Mouse (Mus musculus) midbrain, embryonic 10.5 days (tissue): ENCODE data around the gene 2010003K11Rik. TPM values are rescaled to one million over a fixed set of nuclear protein-coding genes. Genes with fewer than 3 reads are reported as not detected.
A peak's percentile ranks its signal among the peaks of the same experiment; 100 is the strongest.

Experiments
- DNase-seq: peaks from one replicate; pipeline ENCODE4 v3.0.0-alpha.2; 2017; ENCODE audit warnings: low spot score
- H3K27ac ChIP-seq: fragments of 300-500 bp; sonication (generic); replicated peaks from 2 replicates; pipeline ENCODE4 v1.5.1; 2016; ENCODE audit warnings: mild to moderate bottlenecking
- H3K27me3 ChIP-seq: fragments of 300-500 bp; sonication (generic); 2 replicates; pipeline ENCODE4 v1.6.1; 2016; ENCODE audit warnings: low read depth, mild to moderate bottlenecking; ENCODE audit not compliant: poor library complexity, severe bottlenecking
- H3K36me3 ChIP-seq: fragments of 300-500 bp; sonication (generic); 2 replicates; pipeline ENCODE4 v1.6.1; 2016; ENCODE audit warnings: mild to moderate bottlenecking, moderate library complexity
- H3K4me1 ChIP-seq: fragments of 300-500 bp; sonication (generic); 2 replicates; pipeline ENCODE4 v1.6.1; 2016
- H3K4me3 ChIP-seq: fragments of 300-500 bp; sonication (generic); 2 replicates; pipeline ENCODE4 v1.5.1; 2016; ENCODE audit warnings: mild to moderate bottlenecking, moderate library complexity
- H3K9me3 ChIP-seq: fragments of 300-500 bp; sonication (generic); replicated peaks from 2 replicates; pipeline ENCODE4 v1.6.1; 2016; ENCODE audit warnings: mild to moderate bottlenecking
- WGBS: fragments of 180-500 bp; shearing (Covaris S2); methylation state at CpG from one replicate; pipeline ENCODE4 v1.1.7; 2016; 5-methylcytosine and 5-hydroxymethylcytosine counted together
- polyA plus RNA-seq: library from polyadenylated mRNA; unstranded; fragments of >200 nt; fragmentation: Nextera tagmentation; extraction: Ambion mirVana; gene quantifications from 2 replicates; pipeline ENCODE4 v1.2.1, GENCODE M21; 2016

2010003K11Rik gene
- polyA plus RNA-seq, 1 experiment from 2014 or later = not detected

- 64% methylated on average over 9 of the region's 9 CpGs for WGBS
- H3K4me1 ChIP-seq = peaks cover 14% of the 10 kb centered on the region
- DNase-seq = no peak
- no peak overlapping the region for H3K27ac ChIP-seq
- no peak overlapping the region for H3K4me3 ChIP-seq
- no peaks in the 10 kb centered on the region for H3K27me3 ChIP-seq
- H3K36me3 ChIP-seq = no peaks in the 10 kb centered on the region
- H3K9me3 ChIP-seq = no peaks in the 10 kb centered on the region
Measured at GRCm38 (mm10) chr19:4492526-4493296, 5.7 kb downstream of the 2010003K11Rik start.

GRCm38 (mm10) chr19:4491080-4491695 is 7.2 kb downstream of the 2010003K11Rik start:
- DNase-seq = no peak
- Histone ChIP-seq H3K36me3 (no peaks in the 10 kb centered on the region), H3K9me3 (no peaks in the 10 kb centered on the region), H3K4me1 (peaks cover 4% of the 10 kb centered on the region; the same call in 1 of the 2 replicates), H3K27ac (no peak overlapping the region), H3K27me3 (no peaks in the 10 kb centered on the region), H3K4me3 (no peak overlapping the region)
- 75% methylated on average over 10 of the region's 10 CpGs for WGBS

- 88% methylated on average over 2 of the region's 2 CpGs for WGBS
- Histone ChIP-seq H3K9me3 (no peaks in the 10 kb centered on the region), H3K36me3 (no peaks in the 10 kb centered on the region)
Measured at GRCm38 (mm10) chr19:4487877-4488276, 10.5 kb downstream of the 2010003K11Rik start.

DNA sequence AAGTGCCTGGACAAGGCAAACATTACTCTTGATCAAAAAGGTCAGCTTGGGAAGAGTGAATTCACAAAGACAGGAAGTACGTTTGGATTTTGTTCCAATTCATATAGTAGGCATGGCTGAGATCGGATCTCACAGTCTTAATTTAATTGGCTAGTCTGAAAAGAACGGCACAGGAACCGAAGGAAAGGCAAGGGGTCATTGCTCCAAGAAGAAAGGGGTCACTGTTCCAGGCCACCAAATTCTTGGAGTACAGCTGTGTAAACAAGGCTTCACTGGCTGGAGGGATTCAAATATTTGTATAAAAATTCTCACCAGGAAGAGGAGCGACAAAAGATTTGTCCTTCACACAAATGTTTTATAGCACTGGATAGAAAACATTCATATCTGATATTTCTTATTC is 13.4 kb downstream of the 2010003K11Rik start:
- Histone ChIP-seq H3K36me3 (no peaks in the 10 kb centered on the region), H3K27ac (peak overlapping the region; percentile 17; the same call in 1 of the 2 replicates), H3K4me3 (no peak overlapping the region), H3K27me3 (no peaks in the 10 kb centered on the region), H3K9me3 (no peaks in the 10 kb centered on the region), H3K4me1 (peaks cover 7% of the 10 kb centered on the region)
- WGBS = 48% methylated on average over 5 of the region's 5 CpGs
- DNase-seq = no peak

More at GRCm38 (mm10) chr19:4487877-4488276, 10.5 kb downstream of the 2010003K11Rik start:
- peaks cover 11% of the 10 kb centered on the region for H3K4me1 ChIP-seq
- DNase-seq = no peak
- H3K27ac ChIP-seq = no peak overlapping the region
- no peak overlapping the region for H3K4me3 ChIP-seq
- H3K27me3 ChIP-seq = no peaks in the 10 kb centered on the region

GRCm38 (mm10) chr19:4482111-4482859 is 16.1 kb downstream of the 2010003K11Rik start:
- H3K36me3 ChIP-seq = no peaks in the 10 kb centered on the region
- H3K4me3 ChIP-seq = no peak overlapping the region
- peaks cover 18% of the 10 kb centered on the region for H3K27me3 ChIP-seq
- H3K27ac ChIP-seq = no peak overlapping the region
- H3K9me3 ChIP-seq = no peaks in the 10 kb centered on the region
- peaks cover 8% of the 10 kb centered on the region for H3K4me1 ChIP-seq
- WGBS = 88% methylated on average over 3 of the region's 3 CpGs
- DNase-seq = no peak

DNA sequence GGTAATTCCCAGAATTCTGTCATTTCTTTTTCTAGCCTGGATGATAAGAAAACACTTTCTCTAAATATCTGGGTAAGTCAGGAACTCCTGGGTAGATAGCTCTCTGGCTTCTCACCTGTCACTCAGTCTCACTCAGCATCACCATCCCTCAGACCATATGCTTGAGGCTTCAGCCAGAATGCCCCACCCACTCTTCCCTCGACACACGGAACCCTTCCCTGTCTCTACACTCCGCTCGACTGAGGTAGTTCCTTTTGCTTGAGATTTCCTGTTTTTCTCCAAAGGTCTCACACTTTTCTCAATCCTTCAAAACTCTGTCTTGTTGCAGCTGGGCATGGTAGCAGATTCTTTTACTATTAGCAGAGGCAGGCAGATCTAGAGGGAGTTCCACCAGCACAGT is 17.1 kb downstream of the 2010003K11Rik start:
- Histone ChIP-seq H3K27me3 (peaks cover 28% of the 10 kb centered on the region), H3K4me3 (no peak overlapping the region), H3K27ac (no peak overlapping the region), H3K9me3 (no peaks in the 10 kb centered on the region), H3K4me1 (peaks cover 18% of the 10 kb centered on the region), H3K36me3 (no peaks in the 10 kb centered on the region)
- WGBS = 65% methylated on average over 4 of the region's 4 CpGs
- DNase-seq = no peak

DNA sequence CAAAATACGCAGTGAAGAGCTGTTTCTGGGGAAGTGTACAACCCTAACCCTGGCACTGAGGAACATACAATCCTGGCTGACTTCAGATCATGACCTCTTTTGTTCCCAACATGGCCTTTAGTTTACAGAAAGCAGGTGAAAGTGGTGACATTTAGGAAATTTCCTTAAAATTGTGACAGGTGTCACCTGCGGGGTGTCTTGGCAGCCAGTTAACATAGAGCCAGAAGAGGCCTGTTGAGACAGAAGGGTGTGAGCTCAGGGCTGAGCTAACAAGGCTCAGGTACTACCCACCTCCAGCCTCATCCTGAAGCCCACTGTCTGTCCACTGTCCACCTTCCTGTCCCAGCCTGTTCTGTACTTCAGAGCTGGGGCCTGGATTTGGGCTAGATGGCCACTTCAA is 18.3 kb downstream of the 2010003K11Rik start:
- Histone ChIP-seq H3K4me3 (no peak overlapping the region), H3K9me3 (no peaks in the 10 kb centered on the region), H3K27me3 (peaks cover 40% of the 10 kb centered on the region), H3K4me1 (peaks cover 20% of the 10 kb centered on the region), H3K36me3 (no peaks in the 10 kb centered on the region), H3K27ac (no peak overlapping the region)
- DNase-seq = no peak
- 87% methylated on average over 2 of the region's 2 CpGs for WGBS

- H3K27me3 ChIP-seq = peaks cover 55% of the 10 kb centered on the region
- 42% methylated on average over 1 of the region's 1 CpGs for WGBS
- peaks cover 13% of the 10 kb centered on the region for H3K4me1 ChIP-seq
- DNase-seq = no peak
- H3K27ac ChIP-seq = no peak overlapping the region
- H3K36me3 ChIP-seq = no peaks in the 10 kb centered on the region
- H3K4me3 ChIP-seq = no peak overlapping the region
- H3K9me3 ChIP-seq = no peaks in the 10 kb centered on the region
Measured at GRCm38 (mm10) chr19:4478190-4478516, 20.2 kb downstream of the 2010003K11Rik start.

DNA sequence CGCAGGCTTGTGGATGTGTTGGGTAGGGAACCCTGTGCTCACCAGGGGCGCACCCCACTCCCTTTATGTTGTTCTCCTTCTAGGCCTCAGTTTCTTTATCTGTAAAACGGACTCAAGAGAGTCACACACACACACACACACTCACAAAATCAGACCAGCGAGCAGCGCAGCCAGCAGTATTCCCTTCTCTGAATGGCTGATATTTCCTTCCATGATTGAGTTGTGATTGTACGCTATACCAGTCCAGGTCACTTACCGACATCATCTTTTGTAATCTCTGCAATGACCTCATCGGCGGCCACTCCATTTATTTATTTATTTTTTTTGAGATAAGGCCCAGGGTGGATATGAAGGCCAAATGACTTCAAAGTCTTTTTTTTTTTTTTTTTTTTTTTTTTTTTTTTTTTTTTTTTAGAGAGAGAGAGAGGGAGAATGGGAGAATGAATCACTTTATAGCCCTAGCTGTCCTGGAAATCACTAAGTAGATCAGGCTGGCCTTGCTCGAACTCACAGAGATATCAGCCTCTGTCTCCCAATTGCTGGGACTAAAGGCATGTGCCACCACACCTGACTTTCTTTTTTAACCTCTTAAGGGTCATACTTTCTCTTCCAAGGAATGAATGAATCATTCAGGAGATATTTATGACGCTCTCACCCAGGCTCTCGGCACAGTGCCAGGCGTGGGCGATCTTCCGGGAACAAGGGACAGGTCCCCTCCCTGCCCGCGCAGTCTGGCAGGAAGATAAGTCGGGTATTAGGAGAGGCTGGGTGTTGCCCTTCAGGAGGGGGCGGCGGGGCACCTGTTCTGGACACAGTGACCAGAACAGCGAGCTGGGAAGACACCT is 20.8 kb downstream of the 2010003K11Rik start, which contains the start of gene Syt12:
Syt12 (minus strand) TSS at position 103 of the 845 bp plus-strand sequence.
- H3K36me3 ChIP-seq = no peaks in the 10 kb centered on the region
- peak within 1 kb of the TSS; percentile 53 for H3K27ac ChIP-seq
- no peak for DNase-seq
- 36% methylated on average over 20 of the region's 21 CpGs for WGBS
- peak within 1 kb of the TSS; percentile 68 for H3K4me3 ChIP-seq
- peaks cover 55% of the 10 kb centered on the region for H3K27me3 ChIP-seq
- no peaks in the 10 kb centered on the region for H3K9me3 ChIP-seq
- H3K4me1 ChIP-seq = peaks cover 13% of the 10 kb centered on the region

GRCm38 (mm10) chr19:4476601-4477257 is 21.7 kb downstream of the 2010003K11Rik start:
- Histone ChIP-seq H3K36me3 (no peaks in the 10 kb centered on the region), H3K9me3 (no peaks in the 10 kb centered on the region), H3K27me3 (peaks cover 55% of the 10 kb centered on the region), H3K4me3 (peak overlapping the region; percentile 68), H3K4me1 (peaks cover 13% of the 10 kb centered on the region), H3K27ac (peak overlapping the region; percentile 53)
- DNase-seq = peak; percentile 59
- 1% methylated on average over 67 of the region's 70 CpGs for WGBS

DNA sequence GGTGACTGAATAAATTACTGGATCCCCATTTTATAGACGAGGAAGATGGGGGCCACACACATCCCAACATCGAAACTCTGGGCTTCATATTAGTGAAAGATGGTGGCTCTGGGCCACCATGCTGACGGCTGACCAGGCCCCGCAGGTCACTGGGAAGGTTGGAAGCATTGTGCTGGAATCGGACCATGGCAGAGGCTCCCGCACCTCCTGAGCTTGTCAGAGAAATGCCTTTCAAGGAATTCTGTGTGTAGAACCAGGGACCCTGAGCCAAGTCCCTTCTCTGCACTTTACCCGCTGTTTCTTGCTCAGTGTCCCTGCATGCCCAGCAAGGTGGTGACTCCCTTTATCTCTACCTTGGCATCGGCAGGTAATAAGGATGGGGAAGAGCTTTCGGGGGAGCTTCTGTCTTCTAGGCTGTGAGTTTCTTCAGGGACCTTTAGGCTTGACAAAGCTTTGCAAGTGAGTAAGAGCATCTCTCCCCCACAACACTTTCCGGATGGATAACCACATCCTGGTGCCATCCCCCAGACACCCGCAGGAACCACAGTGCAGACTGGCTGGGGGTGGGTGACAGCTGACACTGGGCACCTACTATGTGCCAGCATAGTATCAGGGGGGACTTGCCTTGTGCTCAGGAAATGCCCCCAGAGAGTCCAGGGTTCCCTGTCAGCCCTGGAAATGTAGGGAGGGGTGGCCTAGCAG is 23.0 kb downstream of the 2010003K11Rik start:
- H3K9me3 ChIP-seq = no peaks in the 10 kb centered on the region
- H3K27ac ChIP-seq = no peak overlapping the region
- peaks cover 55% of the 10 kb centered on the region for H3K27me3 ChIP-seq
- H3K4me1 ChIP-seq = peaks cover 13% of the 10 kb centered on the region
- H3K4me3 ChIP-seq = no peak overlapping the region
- no peaks in the 10 kb centered on the region for H3K36me3 ChIP-seq
- DNase-seq = no peak
- WGBS = 82% methylated on average over 11 of the region's 11 CpGs
